Mouse (Mus musculus): ENCODE data around the gene Cmbl. TPM values are rescaled to one million over a fixed set of nuclear protein-coding genes. Genes with fewer than 3 reads are reported as not detected.
A peak's percentile ranks its signal among the peaks of the same experiment; 100 is the strongest.

Cmbl gene
- polyA plus RNA-seq, 1 experiment from 2014 or later: 8.6 TPM

DNA sequence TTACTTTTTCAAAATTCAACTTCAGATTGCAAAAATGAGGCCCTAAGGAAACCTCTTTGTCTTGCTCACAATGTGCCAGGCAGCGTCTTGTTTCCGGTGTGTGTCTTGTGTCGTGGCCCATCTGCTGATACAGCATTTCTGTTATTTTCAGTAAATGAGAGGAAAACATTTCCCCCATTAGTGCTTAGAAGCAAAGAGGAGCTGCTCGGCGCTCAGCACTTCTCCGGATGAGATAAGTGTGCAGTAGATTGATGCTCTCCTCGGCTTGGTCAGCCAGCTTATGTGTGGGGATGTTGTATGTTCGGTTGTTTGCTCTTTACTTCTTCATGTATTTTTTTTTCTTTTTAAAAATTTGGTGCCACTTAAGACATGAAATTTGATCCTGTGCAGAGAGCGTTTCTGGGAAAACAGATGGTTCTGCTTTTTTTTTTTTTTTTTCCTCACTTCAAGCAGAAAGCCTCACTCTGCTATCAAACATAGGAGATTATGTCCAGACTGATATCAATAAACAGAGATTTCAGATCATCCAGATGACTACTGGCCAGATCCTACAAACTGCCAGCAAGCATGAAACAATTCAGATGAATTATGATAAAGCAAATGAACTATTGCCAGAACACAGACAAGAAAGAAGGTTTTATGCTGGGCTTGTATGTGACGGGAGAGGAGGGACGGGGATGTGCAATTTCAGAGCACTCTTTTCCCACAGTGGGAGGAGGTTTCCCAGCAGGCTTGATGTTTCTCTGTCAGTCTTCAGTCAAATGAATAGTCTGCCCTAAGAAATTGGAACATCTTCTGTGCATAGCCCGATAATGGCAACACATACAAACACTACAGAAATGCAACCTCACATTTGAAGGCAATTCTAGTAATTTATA is 62.3 kb downstream of the Cmbl start:
- no peak overlapping the region for H3K9ac ChIP-seq (replicated peaks; ENCODE audit: low read depth, low read length)
- H3K36me3 ChIP-seq (ENCODE audit: control insufficient read depth, insufficient read depth): no peaks in the 10 kb centered on the region
- peaks cover 15% of the 10 kb centered on the region for H3K4me1 ChIP-seq (replicated peaks; ENCODE audit: control insufficient read depth, insufficient read depth, low read length)
- peak overlapping the region; percentile 74 for H3K27ac ChIP-seq (ENCODE audit: low read length)
- peak; percentile 61 for ATAC-seq
- H3K27me3 ChIP-seq (replicated peaks; ENCODE audit: control insufficient read depth, insufficient read depth, low read length): no peaks in the 10 kb centered on the region
- H3K9me3 ChIP-seq (ENCODE audit: control insufficient read depth, low read length): no peaks in the 10 kb centered on the region
- no peak overlapping the region for H3K4me3 ChIP-seq (replicated peaks; ENCODE audit: low read length)
- H3K4me2 ChIP-seq (ENCODE audit: low read length): 0 out of 2 replicates have a peak overlapping the region, but pooled peaks have one; percentile 8
- WGBS: 26% methylated on average over 12 of the region's 12 CpGs

DNA sequence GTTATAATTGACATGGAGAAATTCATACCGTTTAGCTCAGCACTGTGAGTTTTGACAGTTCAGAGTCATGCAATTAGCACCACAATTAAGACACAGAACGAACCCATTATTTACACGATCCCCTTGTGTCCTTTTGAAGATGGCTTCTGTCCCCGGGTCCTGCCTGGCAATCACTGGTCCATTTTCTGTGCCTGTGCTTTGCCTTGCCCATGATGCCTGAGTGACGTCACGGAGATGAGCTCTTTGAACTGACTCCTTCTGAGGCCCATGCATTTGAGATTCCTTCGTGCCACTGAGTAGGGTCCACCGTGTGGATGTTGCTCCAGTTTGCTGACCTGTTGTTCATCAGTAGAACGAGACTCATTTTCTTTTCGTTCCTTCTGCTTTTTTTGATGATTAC is 63.0 kb downstream of the Cmbl start:
- H3K9me3 ChIP-seq (ENCODE audit: control insufficient read depth, low read length): no peaks in the 10 kb centered on the region
- H3K4me1 ChIP-seq (replicated peaks; ENCODE audit: control insufficient read depth, insufficient read depth, low read length): peaks cover 15% of the 10 kb centered on the region
- 40% methylated on average over 10 of the region's 10 CpGs for WGBS
- no peaks in the 10 kb centered on the region for H3K27me3 ChIP-seq (replicated peaks; ENCODE audit: control insufficient read depth, insufficient read depth, low read length)
- no peak overlapping the region for H3K27ac ChIP-seq (ENCODE audit: low read length)
- no peak overlapping the region for H3K4me3 ChIP-seq (replicated peaks; ENCODE audit: low read length)
- no peak overlapping the region for H3K4me2 ChIP-seq (ENCODE audit: low read length)
- peak; percentile 32; the same call in 1 of the 2 replicates for ATAC-seq
- H3K36me3 ChIP-seq (ENCODE audit: control insufficient read depth, insufficient read depth): no peaks in the 10 kb centered on the region
- no peak overlapping the region for H3K9ac ChIP-seq (replicated peaks; ENCODE audit: low read depth, low read length)

DNA sequence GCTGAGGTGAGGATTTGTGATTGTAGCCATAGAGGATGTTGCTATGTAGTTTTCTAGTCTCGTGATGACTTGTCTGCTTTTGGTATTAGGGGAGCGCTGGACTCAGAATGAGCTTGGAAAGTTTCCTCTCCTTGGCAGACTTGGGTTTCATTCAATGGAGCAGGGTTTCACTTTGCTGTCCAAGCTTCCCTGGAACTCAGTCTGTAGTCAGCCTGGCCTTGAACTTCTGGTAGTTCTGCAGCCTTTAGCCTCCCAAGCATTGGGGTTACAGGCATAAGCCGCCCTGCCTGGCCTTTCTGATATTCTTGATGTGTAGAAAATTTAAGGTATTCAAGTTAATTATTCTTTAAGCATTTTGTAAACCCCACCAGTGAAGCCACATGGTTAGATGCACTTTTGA is 64.4 kb downstream of the Cmbl start:
- no peak for ATAC-seq
- no peak overlapping the region for H3K4me3 ChIP-seq (replicated peaks; ENCODE audit: low read length)
- H3K27me3 ChIP-seq (replicated peaks; ENCODE audit: control insufficient read depth, insufficient read depth, low read length): no peaks in the 10 kb centered on the region
- H3K9ac ChIP-seq (replicated peaks; ENCODE audit: low read depth, low read length): no peak overlapping the region
- WGBS: 92% methylated on average over 3 of the region's 3 CpGs
- no peak overlapping the region for H3K4me2 ChIP-seq (ENCODE audit: low read length)
- no peaks in the 10 kb centered on the region for H3K36me3 ChIP-seq (ENCODE audit: control insufficient read depth, insufficient read depth)
- no peak overlapping the region for H3K27ac ChIP-seq (ENCODE audit: low read length)
- H3K9me3 ChIP-seq (ENCODE audit: control insufficient read depth, low read length): no peaks in the 10 kb centered on the region
- H3K4me1 ChIP-seq (replicated peaks; ENCODE audit: control insufficient read depth, insufficient read depth, low read length): peaks cover 15% of the 10 kb centered on the region

- no peak overlapping the region for H3K4me2 ChIP-seq (ENCODE audit: low read length)
- H3K36me3 ChIP-seq (ENCODE audit: control insufficient read depth, insufficient read depth): no peaks in the 10 kb centered on the region
- no peak overlapping the region for H3K27ac ChIP-seq (ENCODE audit: low read length)
- H3K27me3 ChIP-seq (replicated peaks; ENCODE audit: control insufficient read depth, insufficient read depth, low read length): no peaks in the 10 kb centered on the region
- no peak overlapping the region for H3K4me3 ChIP-seq (replicated peaks; ENCODE audit: low read length)
- peaks cover 15% of the 10 kb centered on the region for H3K4me1 ChIP-seq (replicated peaks; ENCODE audit: control insufficient read depth, insufficient read depth, low read length)
- no peak for ATAC-seq
- no peak overlapping the region for H3K9ac ChIP-seq (replicated peaks; ENCODE audit: low read depth, low read length)
- H3K9me3 ChIP-seq (ENCODE audit: control insufficient read depth, low read length): no peaks in the 10 kb centered on the region
- WGBS: 65% methylated on average over 12 of the region's 12 CpGs
Measured at GRCm38 (mm10) chr15:31631396-31631858, 66.2 kb downstream of the Cmbl start.

- ATAC-seq: no peak
- Histone ChIP-seq H3K9ac (replicated peaks; ENCODE audit: low read depth, low read length) (no peak overlapping the region), H3K4me3 (replicated peaks; ENCODE audit: low read length) (no peak overlapping the region), H3K4me2 (ENCODE audit: low read length) (no peak overlapping the region), H3K27ac (ENCODE audit: low read length) (no peak overlapping the region), H3K4me1 (replicated peaks; ENCODE audit: control insufficient read depth, insufficient read depth, low read length) (peaks cover 11% of the 10 kb centered on the region), H3K27me3 (replicated peaks; ENCODE audit: control insufficient read depth, insufficient read depth, low read length) (no peaks in the 10 kb centered on the region), H3K9me3 (ENCODE audit: control insufficient read depth, low read length) (no peaks in the 10 kb centered on the region), H3K36me3 (ENCODE audit: control insufficient read depth, insufficient read depth) (no peaks in the 10 kb centered on the region)
- WGBS: 90% methylated on average over 4 of the region's 4 CpGs
Measured at GRCm38 (mm10) chr15:31632478-31632877, 67.3 kb downstream of the Cmbl start.

DNA sequence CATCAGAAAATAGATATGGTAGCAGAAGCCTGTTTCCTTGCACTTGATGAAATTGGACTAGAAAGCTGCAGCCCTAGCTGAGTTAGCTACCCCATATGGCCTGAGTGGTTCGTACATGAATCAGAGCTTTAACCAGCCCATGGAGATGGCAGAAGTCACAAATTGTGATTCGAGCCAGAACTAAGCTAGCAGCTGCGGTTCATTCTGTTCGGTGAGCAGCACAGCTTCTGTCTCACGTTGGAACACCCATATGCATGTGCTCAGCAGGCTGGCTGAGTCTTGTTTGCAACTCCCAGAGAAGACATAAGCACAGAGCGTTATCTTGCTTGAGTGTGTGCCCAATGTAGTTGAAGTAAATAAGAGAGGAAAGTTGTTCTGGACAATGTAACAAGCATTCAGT is 69.4 kb downstream of the Cmbl start:
- peak; percentile 88 for ATAC-seq
- H3K4me3 ChIP-seq (replicated peaks; ENCODE audit: low read length): no peak overlapping the region

DNA sequence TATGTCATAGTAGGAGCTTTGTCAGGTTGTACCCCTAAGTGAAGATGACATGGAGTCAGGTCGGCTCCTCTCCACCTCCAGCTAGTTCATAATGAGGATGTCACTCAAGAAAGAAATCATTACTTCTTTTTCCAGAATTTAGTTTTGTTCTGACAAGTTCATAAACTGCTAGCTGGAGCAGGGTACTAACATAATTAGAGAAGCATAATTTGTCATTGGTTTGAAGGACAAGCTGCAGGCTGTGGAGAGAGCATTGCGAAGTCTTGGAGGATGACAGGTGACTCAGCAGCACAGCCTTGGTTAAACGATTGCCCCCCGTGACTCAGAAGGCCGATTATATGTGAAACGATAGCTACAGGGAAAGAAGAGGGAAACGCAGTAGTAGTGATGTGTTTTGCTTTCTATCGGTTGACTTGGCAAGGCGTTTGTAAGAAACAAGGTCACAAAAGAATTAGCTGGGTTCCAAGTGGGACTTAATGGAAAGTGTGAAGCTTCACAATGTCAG is 71.0 kb downstream of the Cmbl start:
- no peak for ATAC-seq
- no peaks in the 10 kb centered on the region for H3K4me1 ChIP-seq (replicated peaks; ENCODE audit: control insufficient read depth, insufficient read depth, low read length)
- H3K4me3 ChIP-seq (replicated peaks; ENCODE audit: low read length): no peak overlapping the region
- H3K9me3 ChIP-seq (ENCODE audit: control insufficient read depth, low read length): no peaks in the 10 kb centered on the region
- no peak overlapping the region for H3K27ac ChIP-seq (ENCODE audit: low read length)
- no peaks in the 10 kb centered on the region for H3K27me3 ChIP-seq (replicated peaks; ENCODE audit: control insufficient read depth, insufficient read depth, low read length)
- H3K4me2 ChIP-seq (ENCODE audit: low read length): no peak overlapping the region
- H3K36me3 ChIP-seq (ENCODE audit: control insufficient read depth, insufficient read depth): no peaks in the 10 kb centered on the region
- H3K9ac ChIP-seq (replicated peaks; ENCODE audit: low read depth, low read length): no peak overlapping the region
- 89% methylated on average over 9 of the region's 9 CpGs for WGBS

More for the DNA sequence above, 69.4 kb downstream of the Cmbl start:
- no peak overlapping the region for H3K4me2 ChIP-seq (ENCODE audit: low read length)
- H3K4me1 ChIP-seq (replicated peaks; ENCODE audit: control insufficient read depth, insufficient read depth, low read length): no peaks in the 10 kb centered on the region
- WGBS: 64% methylated on average over 6 of the region's 6 CpGs
- no peaks in the 10 kb centered on the region for H3K36me3 ChIP-seq (ENCODE audit: control insufficient read depth, insufficient read depth)
- no peaks in the 10 kb centered on the region for H3K27me3 ChIP-seq (replicated peaks; ENCODE audit: control insufficient read depth, insufficient read depth, low read length)
- H3K9me3 ChIP-seq (ENCODE audit: control insufficient read depth, low read length): no peaks in the 10 kb centered on the region
- H3K9ac ChIP-seq (replicated peaks; ENCODE audit: low read depth, low read length): no peak overlapping the region
- H3K27ac ChIP-seq (ENCODE audit: low read length): no peak overlapping the region

Other genes with a start within 250 kb of the Cmbl start
- 0.39 and 0.53 TPM in 2 replicates for gene Ankrd33b, start 197.7 kb upstream of the Cmbl start, polyA plus RNA-seq (2015; fragmentation: Nextera tagmentation; extraction: Ambion mirVana)
- 0.98 and 1.2 TPM in 2 replicates for gene Ropn1l, start 111.7 kb upstream of the Cmbl start, polyA plus RNA-seq (2015; fragmentation: Nextera tagmentation; extraction: Ambion mirVana)
- 95.4 and 96.8 TPM in 2 replicates for gene March6, start 34.3 kb upstream of the Cmbl start, polyA plus RNA-seq (2015; fragmentation: Nextera tagmentation; extraction: Ambion mirVana)
- gene Cct5, start 36.4 kb downstream of the Cmbl start, polyA plus RNA-seq (2015; fragmentation: Nextera tagmentation; extraction: Ambion mirVana): 538 and 575 TPM in 2 replicates
- 9.5 and 10.2 TPM in 2 replicates for gene Fam173b, start 36.5 kb downstream of the Cmbl start, polyA plus RNA-seq (2015; fragmentation: Nextera tagmentation; extraction: Ambion mirVana)

Measured in forebrain, embryonic 16.5 days (tissue).